Mouse (Mus musculus): Measurements from ENCODE around the gene Pfkfb2. TPM values are rescaled to one million over a fixed set of nuclear protein-coding genes. Genes with fewer than 3 reads are reported as not detected.

Gene Pfkfb2
- polyA plus RNA-seq, 1 experiment from 2014 or later, result 13.5 TPM

GRCm38 (mm10) chr1:130740781-130741720, 12.0 kb upstream of the Pfkfb2 start:
- 38% methylated on average over 15 of the region's 15 CpGs for WGBS
- Histone ChIP-seq H3K36me3 (ENCODE audit: insufficient read depth, low read length) (0 out of 2 replicates have a peak, but pooled peaks cover 10% of the 10 kb centered on the region), H3K4me1 (ENCODE audit: insufficient read depth, low read depth, low read length) (peaks cover 6% of the 10 kb centered on the region; the same call in 1 of the 2 replicates), H3K9me3 (ENCODE audit: low read length) (no peaks in the 10 kb centered on the region), H3K4me3 (ENCODE audit: low read depth, low read length) (no peak overlapping the region), H3K4me2 (replicated peaks; ENCODE audit: low read depth, low read length) (0 out of 2 replicates have a peak overlapping the region, but pooled peaks have one; percentile 3), H3K27ac (ENCODE audit: low read length) (peak overlapping the region; percentile 75), H3K27me3 (replicated peaks; ENCODE audit: insufficient read depth, low read length) (no peaks in the 10 kb centered on the region), H3K9ac (replicated peaks; ENCODE audit: low read depth) (no peak overlapping the region)
- no peak for TF ChIP-seq CTCF (IDR thresholded peaks at IDR 0.05)
- TF ChIP-seq EP300 (IDR thresholded peaks at IDR 0.05), result no peak
- DNase-seq (ENCODE audit: low spot score), result peak; percentile 50
- peak; percentile 46 for ATAC-seq

- no peaks in the 10 kb centered on the region for H3K27me3 ChIP-seq (replicated peaks; ENCODE audit: insufficient read depth, low read length)
- TF ChIP-seq EP300 (IDR thresholded peaks at IDR 0.05) (no peak), CTCF (IDR thresholded peaks at IDR 0.05) (no peak)
- 37% methylated on average over 4 of the region's 4 CpGs for WGBS
- 0 out of 2 replicates have a peak, but pooled peaks cover 10% of the 10 kb centered on the region for H3K36me3 ChIP-seq (ENCODE audit: insufficient read depth, low read length)
- no peak overlapping the region for H3K4me3 ChIP-seq (ENCODE audit: low read depth, low read length)
- peaks cover 6% of the 10 kb centered on the region; the same call in 1 of the 2 replicates for H3K4me1 ChIP-seq (ENCODE audit: insufficient read depth, low read depth, low read length)
- DNase-seq (ENCODE audit: low spot score) (no peak), ATAC-seq (peak; percentile 9; the same call in 1 of the 2 replicates)
- no peak overlapping the region for H3K9ac ChIP-seq (replicated peaks; ENCODE audit: low read depth)
- H3K27ac ChIP-seq (ENCODE audit: low read length), result 0 out of 2 replicates have a peak overlapping the region, but pooled peaks have one; percentile 75
- H3K9me3 ChIP-seq (ENCODE audit: low read length), result no peaks in the 10 kb centered on the region
- no peak overlapping the region for H3K4me2 ChIP-seq (replicated peaks; ENCODE audit: low read depth, low read length)
Observed at GRCm38 (mm10) chr1:130740227-130740648, 11.2 kb upstream of the Pfkfb2 start.

- Histone ChIP-seq H3K27me3 (replicated peaks; ENCODE audit: insufficient read depth, low read length) (no peaks in the 10 kb centered on the region), H3K4me1 (ENCODE audit: insufficient read depth, low read depth, low read length) (peaks cover 8% of the 10 kb centered on the region; the same call in 1 of the 2 replicates), H3K9me3 (ENCODE audit: low read length) (no peaks in the 10 kb centered on the region), H3K9ac (replicated peaks; ENCODE audit: low read depth) (no peak overlapping the region), H3K36me3 (ENCODE audit: insufficient read depth, low read length) (0 out of 2 replicates have a peak, but pooled peaks cover 10% of the 10 kb centered on the region), H3K27ac (ENCODE audit: low read length) (no peak overlapping the region), H3K4me2 (replicated peaks; ENCODE audit: low read depth, low read length) (no peak overlapping the region), H3K4me3 (ENCODE audit: low read depth, low read length) (no peak overlapping the region)
- no peak for DNase-seq (ENCODE audit: low spot score)
- 63% methylated on average over 3 of the region's 3 CpGs for WGBS
- TF ChIP-seq CTCF (IDR thresholded peaks at IDR 0.05) (no peak), EP300 (IDR thresholded peaks at IDR 0.05) (no peak)
- ATAC-seq, result no peak
Observed at GRCm38 (mm10) chr1:130739636-130740035, 10.6 kb upstream of the Pfkfb2 start.

- peaks cover 9% of the 10 kb centered on the region; the same call in 1 of the 2 replicates for H3K4me1 ChIP-seq (ENCODE audit: insufficient read depth, low read depth, low read length)
- H3K27me3 ChIP-seq (replicated peaks; ENCODE audit: insufficient read depth, low read length), result no peaks in the 10 kb centered on the region
- TF ChIP-seq EP300 (IDR thresholded peaks at IDR 0.05) (no peak), CTCF (IDR thresholded peaks at IDR 0.05) (no peak)
- no peak overlapping the region for H3K27ac ChIP-seq (ENCODE audit: low read length)
- 59% methylated on average over 3 of the region's 3 CpGs for WGBS
- H3K36me3 ChIP-seq (ENCODE audit: insufficient read depth, low read length), result 0 out of 2 replicates have a peak, but pooled peaks cover 9% of the 10 kb centered on the region
- no peak overlapping the region for H3K4me3 ChIP-seq (ENCODE audit: low read depth, low read length)
- no peaks in the 10 kb centered on the region for H3K9me3 ChIP-seq (ENCODE audit: low read length)
- ATAC-seq (no peak), DNase-seq (ENCODE audit: low spot score) (no peak)
- no peak overlapping the region for H3K9ac ChIP-seq (replicated peaks; ENCODE audit: low read depth)
- no peak overlapping the region for H3K4me2 ChIP-seq (replicated peaks; ENCODE audit: low read depth, low read length)
Observed at GRCm38 (mm10) chr1:130738551-130739106, 9.6 kb upstream of the Pfkfb2 start.

GRCm38 (mm10) chr1:130737916-130738315, 8.9 kb upstream of the Pfkfb2 start:
- Histone ChIP-seq H3K27ac (ENCODE audit: low read length) (no peak overlapping the region), H3K36me3 (ENCODE audit: insufficient read depth, low read length) (0 out of 2 replicates have a peak, but pooled peaks cover 3% of the 10 kb centered on the region), H3K9me3 (ENCODE audit: low read length) (no peaks in the 10 kb centered on the region), H3K4me1 (ENCODE audit: insufficient read depth, low read depth, low read length) (peaks cover 9% of the 10 kb centered on the region; the same call in 1 of the 2 replicates), H3K9ac (replicated peaks; ENCODE audit: low read depth) (no peak overlapping the region), H3K27me3 (replicated peaks; ENCODE audit: insufficient read depth, low read length) (no peaks in the 10 kb centered on the region), H3K4me2 (replicated peaks; ENCODE audit: low read depth, low read length) (no peak overlapping the region), H3K4me3 (ENCODE audit: low read depth, low read length) (no peak overlapping the region)
- TF ChIP-seq CTCF (IDR thresholded peaks at IDR 0.05) (no peak), EP300 (IDR thresholded peaks at IDR 0.05) (no peak)
- DNase-seq (ENCODE audit: low spot score), result no peak
- 88% methylated on average over 7 of the region's 7 CpGs for WGBS
- ATAC-seq, result no peak

- Histone ChIP-seq H3K27ac (ENCODE audit: low read length) (no peak overlapping the region), H3K4me1 (ENCODE audit: insufficient read depth, low read depth, low read length) (peaks cover 9% of the 10 kb centered on the region; the same call in 1 of the 2 replicates), H3K9me3 (ENCODE audit: low read length) (no peaks in the 10 kb centered on the region), H3K4me2 (replicated peaks; ENCODE audit: low read depth, low read length) (0 out of 2 replicates have a peak overlapping the region, but pooled peaks have one; percentile 17), H3K36me3 (ENCODE audit: insufficient read depth, low read length) (no peaks in the 10 kb centered on the region), H3K27me3 (replicated peaks; ENCODE audit: insufficient read depth, low read length) (no peaks in the 10 kb centered on the region), H3K9ac (replicated peaks; ENCODE audit: low read depth) (no peak overlapping the region), H3K4me3 (ENCODE audit: low read depth, low read length) (no peak overlapping the region)
- WGBS, result 38% methylated on average over 11 of the region's 11 CpGs
- no peak for TF ChIP-seq CTCF (IDR thresholded peaks at IDR 0.05)
- no peak for TF ChIP-seq EP300 (IDR thresholded peaks at IDR 0.05)
- ATAC-seq (no peak), DNase-seq (ENCODE audit: low spot score) (no peak)
Observed at GRCm38 (mm10) chr1:130737411-130737881, 8.4 kb upstream of the Pfkfb2 start.

Data from lung, postnatal 0 days (tissue).